Mouse (Mus musculus) heart, postnatal 14 days (tissue): ENCODE measurements around the gene Fancm. TPM values are rescaled to one million over a fixed set of nuclear protein-coding genes. Genes with fewer than 3 reads are reported as not detected.
"Not testable (repeated sequence)": the region's sequence is repeated elsewhere in the genome, so short reads cannot be mapped to it uniquely, and the experiment has no call there.

Experiments
- DNase-seq, 2 experiments: peaks; one replicate each; pipeline ENCODE4 v3.0.0; 2021 to 2022
- intact Hi-C: fragments of 180-260 bp; cut with DNase I; formaldehyde crosslinking; loops from one replicate; pipeline ENCODE4 v1.15.1; 2025
- total RNA-seq, 2 experiments: library from RNA; stranded (reverse); gene quantifications; 2 replicates each; pipeline ENCODE4 v1.2.3; 2021

Gene Fancm
- total RNA-seq, 2 experiments from 2014 or later = 5.5 to 6.4 TPM

- intact Hi-C loops = no loop called here
These were observed 38.5 kb downstream of the Fancm start for GRCm38 (mm10) chr12:65113925-65114324.

GRCm38 (mm10) chr12:65114978-65115377 lies 39.6 kb downstream of the Fancm start:
- intact Hi-C loops, DNase-seq: not testable (repeated sequence)

More at GRCm38 (mm10) chr12:65113925-65114324, 38.5 kb downstream of the Fancm start:
- no peak for DNase-seq

GRCm38 (mm10) chr12:65118968-65119367 lies 43.6 kb downstream of the Fancm start:
- intact Hi-C loops = no loop called here
- no peak for DNase-seq

- intact Hi-C loops = no loop called here
- DNase-seq = no peak
These were observed 44.0 kb downstream of the Fancm start for GRCm38 (mm10) chr12:65119451-65119850.

GRCm38 (mm10) chr12:65136121-65136520 lies 60.7 kb downstream of the Fancm start:
- intact Hi-C loops, DNase-seq: not testable (repeated sequence)

- DNase-seq = peak; percentile 94
- intact Hi-C loops = loop anchor here (5.0 to 10.0 kb wide), 4 partner anchors 95 to 257 kb away; partner anchors contain the start of genes Fancm, Gm527, Klhl28 and Togaram1
These were observed 96.9 kb downstream of the Fancm start, which contains the start of gene Mis18bp1 for GRCm38 (mm10) chr12:65172021-65172951. Gene Mis18bp1 (minus strand): TSS chr12:65172604.

- DNase-seq = peak; percentile 36 to 58
- intact Hi-C loops = loop anchor here (5.0 to 10.0 kb wide), 4 partner anchors 96 to 258 kb away; partner anchors contain the start of genes Fancm, Gm527, Klhl28 and Togaram1
These were observed 97.6 kb downstream of the Fancm start for GRCm38 (mm10) chr12:65172959-65173358.

- intact Hi-C loops = loop anchor here (5.0 to 10.0 kb wide), 4 partner anchors 96 to 259 kb away; partner anchors contain the start of genes Fancm, Gm527, Klhl28 and Togaram1
- no peak for DNase-seq
These were observed 98.3 kb downstream of the Fancm start for GRCm38 (mm10) chr12:65173736-65174135.

Other genes with a start within 250 kb of the Fancm start
- gene Gm527, start 157.7 kb upstream of the Fancm start, total RNA-seq = 1 to 10 TPM; 3.3 to 4.3 TPM
- 10 to 100 TPM; 14.9 to 15.9 TPM for gene Klhl28, start 110.1 kb upstream of the Fancm start, total RNA-seq
- 10 to 100 TPM; 16.1 to 19.2 TPM for gene Togaram1, start 109.8 kb upstream of the Fancm start, total RNA-seq
- 10 to 100 TPM; 18.9 to 20.1 TPM for gene Prpf39, start 39.3 kb upstream of the Fancm start, total RNA-seq
- 100 to 1,000 TPM; 204 to 219 TPM for gene Fkbp3, start 1.6 kb upstream of the Fancm start, total RNA-seq
- 1 to 10 TPM; 1.9 to 2.2 TPM for gene Mis18bp1, start 97.0 kb downstream of the Fancm start, total RNA-seq
- not detected for gene Wdr20rt, start 149.9 kb downstream of the Fancm start, total RNA-seq